Mouse (Mus musculus) kidney, adult 2 months (tissue): ENCODE measurements at regions not wholly inside any gene's neighbourhood (a gene's known extent, or its start where the extent isn't known, plus 50 kb on each side); places are given as distances from the start of the nearest gene placed in this dataset.

Experiments used
- CTCF ChIP-seq: fragments of 200-500 bp; conservative IDR thresholded peaks from 2 replicates; pipeline ENCODE4 v1.5.1; 2011; ENCODE audit warnings: low read depth, mild to moderate bottlenecking, control low read depth, low read length, moderate library complexity, mixed read lengths; ENCODE audit not compliant: insufficient read depth, insufficient read length
- POLR2A ChIP-seq: fragments of 200-500 bp; IDR thresholded peaks from one replicate; pipeline ENCODE4 v1.6.1; 2011; ENCODE audit warnings: low read depth, low read length, control low read depth

- TF ChIP-seq POLR2A, result no peak
- TF ChIP-seq CTCF, result no peak
Measured at GRCm38 (mm10) chr10:126610506-126610905, 290.6 kb downstream of the Atp23 start.
